Mouse (Mus musculus) kidney, postnatal 25 days (tissue): ENCODE data around the gene Ctdnep1.

Experiments
- DNase-seq, 2 experiments: peaks; one replicate each; pipeline ENCODE4 v3.0.0; 2021; ENCODE audit warnings: mixed read lengths in 2 of 2

The Ctdnep1 gene

GRCm38 (mm10) chr11:69984431-69984830 is 3.5 kb downstream of the Ctdnep1 start:
- DNase-seq = no peak

- no peak for DNase-seq
Measured at GRCm38 (mm10) chr11:69989949-69990348, 9.0 kb downstream of the Ctdnep1 start.

- DNase-seq = peak; percentile 99
Measured at GRCm38 (mm10) chr11:69990850-69991691, 10.1 kb downstream of the Ctdnep1 start, which contains the start of gene Gabarap. Gene Gabarap, plus strand, starts transcription at chr11:69991143.

- DNase-seq = no peak
Measured at GRCm38 (mm10) chr11:69991711-69992110, 10.8 kb downstream of the Ctdnep1 start.

GRCm38 (mm10) chr11:69992396-69992795 is 11.4 kb downstream of the Ctdnep1 start:
- peak; percentile 31 to 72 for DNase-seq

GRCm38 (mm10) chr11:69992932-69993331 is 12.0 kb downstream of the Ctdnep1 start:
- no peak for DNase-seq

- no peak for DNase-seq
Measured at GRCm38 (mm10) chr11:69994401-69995090, 13.6 kb downstream of the Ctdnep1 start.

GRCm38 (mm10) chr11:69995391-69995960 is 14.5 kb downstream of the Ctdnep1 start, which contains the start of gene Phf23:
Gene Phf23, plus strand, starts transcription at chr11:69995777.
- DNase-seq = peak; percentile 97 to 99

GRCm38 (mm10) chr11:69996161-69997061 is 15.5 kb downstream of the Ctdnep1 start:
- peak in 1 of 2 experiments; percentile 60 for DNase-seq

- peak; percentile 93 to 97 for DNase-seq
Measured at GRCm38 (mm10) chr11:69997070-69997509, 16.1 kb downstream of the Ctdnep1 start.

- DNase-seq = peak in 1 of 2 experiments; percentile 53
Measured at GRCm38 (mm10) chr11:69998567-69999491, 17.9 kb downstream of the Ctdnep1 start.

- DNase-seq = no peak
Measured at GRCm38 (mm10) chr11:69999666-70000065, 18.7 kb downstream of the Ctdnep1 start.

GRCm38 (mm10) chr11:70000396-70000898 is 19.5 kb downstream of the Ctdnep1 start, which contains the start of gene Dvl2:
Gene Dvl2, plus strand, starts transcription at chr11:70000595.
- peak; percentile 96 to 98 for DNase-seq

- DNase-seq = no peak
Measured at GRCm38 (mm10) chr11:70001159-70001558, 20.2 kb downstream of the Ctdnep1 start.

GRCm38 (mm10) chr11:70001865-70002264 is 20.9 kb downstream of the Ctdnep1 start:
- peak; percentile 54 to 69 for DNase-seq

- DNase-seq = peak in 1 of 2 experiments; percentile 25
Measured at GRCm38 (mm10) chr11:70002471-70002870, 21.5 kb downstream of the Ctdnep1 start.

- no peak for DNase-seq
Measured at GRCm38 (mm10) chr11:70005521-70005920, 24.6 kb downstream of the Ctdnep1 start.

GRCm38 (mm10) chr11:70010033-70010432 is 29.1 kb downstream of the Ctdnep1 start:
- DNase-seq = no peak

- no peak for DNase-seq
Measured at GRCm38 (mm10) chr11:70010548-70010947, 29.6 kb downstream of the Ctdnep1 start.

GRCm38 (mm10) chr11:70010961-70011360 is 30.0 kb downstream of the Ctdnep1 start:
- no peak for DNase-seq

- DNase-seq = no peak
Measured at GRCm38 (mm10) chr11:70012931-70013330, 32.0 kb downstream of the Ctdnep1 start.
